Mouse (Mus musculus) layer of hippocampus, postnatal 14 days (tissue): ENCODE measurements around the gene Nat8f3. TPM values are rescaled to one million over a fixed set of nuclear protein-coding genes. Genes with fewer than 3 reads are reported as not detected.
"Not testable (repeated sequence)": the region's sequence is repeated elsewhere in the genome, so short reads cannot be mapped to it uniquely, and the experiment has no call there.

Experiments
- DNase-seq, 2 experiments: peaks; one replicate each; pipeline ENCODE4 v3.0.0; 2021 to 2022; ENCODE audit warnings: low spot score in 2 of 2, mixed read lengths in 1 of 2
- long read RNA-seq, 2 experiments: library from polyadenylated mRNA; stranded (forward); transcript quantifications; one replicate each; pipeline ENCODE4 v2.0.0; 2021
- microRNA-seq, 2 experiments: library from miRNA; unstranded; fragments of <30 nt; microRNA quantifications; one replicate each; pipeline ENCODE4 v1.2.0; 2021
- total RNA-seq, 2 experiments: library from RNA; stranded (reverse); gene quantifications; 2 replicates each; pipeline ENCODE4 v1.2.3; 2021

Gene Nat8f3
- total RNA-seq = 1 to 10 TPM; 1.6 to 1.7 TPM
- long read RNA-seq, experiment 1 = 0 reads
- long read RNA-seq, experiment 2 = 0 reads

- DNase-seq = peak; percentile 5 to 14
These were observed at the start of gene Nat8f3 for GRCm38 (mm10) chr6:85765532-85765931. Gene Nat8f3 (minus strand): TSS chr6:85765754.

- no peak for DNase-seq
These were observed 47.8 kb upstream of the Nat8f3 start for GRCm38 (mm10) chr6:85813339-85813738.

GRCm38 (mm10) chr6:85810942-85811537, 45.5 kb upstream of the Nat8f3 start:
- DNase-seq = not testable (repeated sequence)

GRCm38 (mm10) chr6:85810514-85810913, 45.0 kb upstream of the Nat8f3 start:
- DNase-seq = not testable (repeated sequence)

GRCm38 (mm10) chr6:85809784-85810183, 44.2 kb upstream of the Nat8f3 start:
- DNase-seq = not testable (repeated sequence)

- not testable (repeated sequence) for DNase-seq
These were observed 37.6 kb upstream of the Nat8f3 start for GRCm38 (mm10) chr6:85803180-85803579.

- DNase-seq = not testable (repeated sequence)
These were observed 2.2 kb downstream of the Nat8f3 start for GRCm38 (mm10) chr6:85763127-85764070.

- not testable (repeated sequence) for DNase-seq
These were observed 2.9 kb downstream of the Nat8f3 start for GRCm38 (mm10) chr6:85762678-85763077.

- DNase-seq = not testable (repeated sequence)
These were observed 9.8 kb downstream of the Nat8f3 start for GRCm38 (mm10) chr6:85755705-85756249.

- not testable (repeated sequence) for DNase-seq
These were observed 52.4 kb downstream of the Nat8f3 start, which contains the start of gene Nat8f7 for GRCm38 (mm10) chr6:85713105-85713504. Gene Nat8f7 (minus strand): TSS chr6:85713205.

- not testable (repeated sequence) for DNase-seq
These were observed 55.9 kb downstream of the Nat8f3 start for GRCm38 (mm10) chr6:85709607-85710006.

- not testable (repeated sequence) for DNase-seq
These were observed 56.3 kb downstream of the Nat8f3 start for GRCm38 (mm10) chr6:85709206-85709605.

GRCm38 (mm10) chr6:85701943-85702342, 63.6 kb downstream of the Nat8f3 start:
- DNase-seq = not testable (repeated sequence)

Small RNAs within 50 kb of the gene (microRNA-seq; reads per million reads assigned to microRNA genes)
- gene Gm27317 = 0 reads per million in 2 experiments
- gene Mir6375 = 0 reads per million in 2 experiments

Other genes with a start within 250 kb of the Nat8f3 start
- 1 to 10 TPM; 6.9 to 7.0 TPM for gene Alms1, start 178.2 kb downstream of the Nat8f3 start, total RNA-seq
- 1 to 10 TPM; 1.7 to 2.7 TPM for gene Nat8f7, start 52.5 kb downstream of the Nat8f3 start, total RNA-seq
- gene Nat8f6, start 55.2 kb upstream of the Nat8f3 start, total RNA-seq = 1 to 10 TPM; 1.3 to 1.4 TPM
- gene Nat8f5, start 55.2 kb upstream of the Nat8f3 start, total RNA-seq = 1 to 10 TPM; 4.6 to 4.8 TPM
- 1 to 10 TPM; 2.8 to 2.9 TPM for gene Nat8, start 66.3 kb upstream of the Nat8f3 start, total RNA-seq
- gene Nat8f2, start 103.4 kb upstream of the Nat8f3 start, total RNA-seq = 1 to 10 TPM; 1.0 to 1.2 TPM
- gene Nat8f4, start 139.1 kb upstream of the Nat8f3 start, total RNA-seq = 1 to 10 TPM; 4.6 to 5.5 TPM
- 10 to 100 TPM; 60.9 to 70.3 TPM for gene Tprkb, start 146.1 kb upstream of the Nat8f3 start, total RNA-seq
- gene Nat8f1, start 149.9 kb upstream of the Nat8f3 start, total RNA-seq = 10 to 100 TPM; 19.1 to 23.1 TPM
- 10 to 100 TPM; 83.3 to 89.0 TPM for gene Dusp11, start 195.9 kb upstream of the Nat8f3 start, total RNA-seq